Mouse (Mus musculus): ENCODE results near the gene Treml1.

Gene Treml1

DNA sequence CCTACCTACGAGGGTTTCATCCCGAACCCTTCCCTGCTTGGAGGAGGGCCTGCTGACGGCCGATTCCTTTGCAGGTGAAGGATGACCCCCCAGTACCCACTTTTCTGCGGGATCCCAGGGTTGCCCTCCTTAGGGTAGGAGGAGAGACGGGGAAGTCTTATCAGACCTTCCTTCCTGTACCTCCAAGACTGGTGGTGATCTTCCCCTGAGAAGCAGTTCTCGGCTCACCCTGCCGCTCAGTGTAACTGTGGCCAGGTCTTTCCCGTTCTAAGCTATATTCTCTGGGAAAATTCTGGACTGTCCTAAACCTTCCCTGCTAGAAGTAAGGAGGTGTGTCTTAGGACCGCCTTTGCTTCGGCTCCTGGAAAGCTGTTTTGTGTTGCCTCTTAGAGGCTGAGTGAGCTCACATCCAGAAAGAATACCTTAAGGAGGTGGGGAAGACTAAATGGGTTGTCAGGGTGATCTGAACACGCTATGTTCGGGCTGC, 50.6 kb downstream of the Treml1 start:
- DNase-seq: no peak

- no peak for DNase-seq
These were observed 51.5 kb downstream of the Treml1 start for GRCm38 (mm10) chr17:48411241-48411640.

- peak; percentile 74 for DNase-seq
These were observed 56.3 kb downstream of the Treml1 start for GRCm38 (mm10) chr17:48416011-48416410.
